Mouse (Mus musculus) spleen, adult 2 months (tissue): Measurements from ENCODE around the gene 4931409K22Rik.

Experiments used
- CTCF ChIP-seq: fragments of 200-500 bp; IDR thresholded peaks from 2 replicates; pipeline ENCODE4 v1.5.1; 2011; ENCODE audit warnings: mild to moderate bottlenecking, inconsistent platforms; ENCODE audit not compliant: insufficient read depth, insufficient read length, insufficient replicate concordance; ENCODE audit errors: extremely low read depth
- POLR2A ChIP-seq: fragments of 200-500 bp; IDR thresholded peaks from 2 replicates; pipeline ENCODE4 v1.6.1; 2011; ENCODE audit warnings: low read depth, low read length, inconsistent platforms

- TF ChIP-seq CTCF (no peak), POLR2A (no peak)
Measured at GRCm38 (mm10) chr5:24587200-24587577, 30.6 kb upstream of the 4931409K22Rik start.
